Mouse (Mus musculus) right cerebral cortex, adult 2 months (tissue): ENCODE results near the gene Tsen54.
A peak's percentile ranks its signal among the peaks of the same experiment; 100 is the strongest.

ENCODE experiments used
- DNase-seq, 2 experiments: peaks; one replicate each; pipeline ENCODE4 v3.0.0; 2021 to 2022; ENCODE audit warnings: low spot score in 2 of 2

Tsen54 gene

GRCm38 (mm10) chr11:115803072-115803709 lies 11.3 kb upstream of the Tsen54 start:
- DNase-seq = no peak

GRCm38 (mm10) chr11:115805005-115805404 lies 9.5 kb upstream of the Tsen54 start:
- no peak for DNase-seq

GRCm38 (mm10) chr11:115806154-115806553 lies 8.4 kb upstream of the Tsen54 start:
- DNase-seq = no peak

- no peak for DNase-seq
Observed at GRCm38 (mm10) chr11:115807306-115807705, 7.2 kb upstream of the Tsen54 start.

GRCm38 (mm10) chr11:115807971-115808370 lies 6.6 kb upstream of the Tsen54 start:
- DNase-seq = no peak

GRCm38 (mm10) chr11:115808696-115809310 lies 5.7 kb upstream of the Tsen54 start:
- DNase-seq = no peak

- DNase-seq = no peak
Observed at GRCm38 (mm10) chr11:115809311-115809781, 5.2 kb upstream of the Tsen54 start.

GRCm38 (mm10) chr11:115810377-115810776 lies 4.1 kb upstream of the Tsen54 start:
- DNase-seq = no peak

GRCm38 (mm10) chr11:115811381-115812093 lies 3.0 kb upstream of the Tsen54 start:
- no peak for DNase-seq

GRCm38 (mm10) chr11:115812095-115812494 lies 2.4 kb upstream of the Tsen54 start:
- DNase-seq = no peak

- no peak for DNase-seq
Observed at GRCm38 (mm10) chr11:115812533-115813420, 1.7 kb upstream of the Tsen54 start.

GRCm38 (mm10) chr11:115813507-115814296 lies 822 bp upstream of the Tsen54 start, which contains the start of gene Caskin2:
Caskin2 (minus strand) TSS chr11:115813639.
- peak; percentile 87 for DNase-seq

- no peak for DNase-seq
Observed at GRCm38 (mm10) chr11:115817331-115817730, 2.8 kb downstream of the Tsen54 start.

GRCm38 (mm10) chr11:115819915-115820623 lies 5.5 kb downstream of the Tsen54 start:
- no peak for DNase-seq

- DNase-seq = peak in 1 of 2 experiments; percentile 22
Observed at GRCm38 (mm10) chr11:115821001-115821400, 6.5 kb downstream of the Tsen54 start.

- peak; percentile 47 to 60 for DNase-seq
Observed at GRCm38 (mm10) chr11:115823774-115824740, 9.5 kb downstream of the Tsen54 start, which contains the start of gene Llgl2. Llgl2 (plus strand) TSS chr11:115824049.

- DNase-seq = no peak
Observed at GRCm38 (mm10) chr11:115824813-115825212, 10.3 kb downstream of the Tsen54 start.

- no peak for DNase-seq
Observed at GRCm38 (mm10) chr11:115826487-115826886, 12.0 kb downstream of the Tsen54 start.

- DNase-seq = no peak
Observed at GRCm38 (mm10) chr11:115827624-115828023, 13.1 kb downstream of the Tsen54 start.
